Mouse (Mus musculus) heart, adult 2 months (tissue): ENCODE data around the gene Mybpc2. TPM values are rescaled to one million over a fixed set of nuclear protein-coding genes. Genes with fewer than 3 reads are reported as not detected.

Experiments used
- DNase-seq, 2 experiments: peaks; one replicate each; pipeline ENCODE4 v3.0.0; 2021
- H3K27ac ChIP-seq: fragments of 200-600 bp; 2 replicates; pipeline ENCODE4 v1.8.1; 2022
- H3K27me3 ChIP-seq: fragments of 200-500 bp; 2 replicates; pipeline ENCODE4 v1.6.1; 2012; ENCODE audit warnings: mild to moderate bottlenecking, low read length, inconsistent platforms, mixed read lengths; ENCODE audit not compliant: control insufficient read depth, insufficient read depth
- H3K36me3 ChIP-seq: fragments of 200-500 bp; 2 replicates; pipeline ENCODE4 v1.6.1; 2012; ENCODE audit warnings: low read length, inconsistent platforms; ENCODE audit not compliant: control insufficient read depth, insufficient read depth
- H3K4me1 ChIP-seq: fragments of 200-500 bp; 2 replicates; pipeline ENCODE4 v1.6.1; 2011; ENCODE audit warnings: low read length; ENCODE audit not compliant: control insufficient read depth, insufficient read depth
- H3K4me3 ChIP-seq: fragments of 200-600 bp; 2 replicates; pipeline ENCODE4 v1.8.1; 2022
- H3K79me2 ChIP-seq: fragments of 200-500 bp; replicated peaks from 2 replicates; pipeline ENCODE4 v1.6.1; 2012; ENCODE audit warnings: mild to moderate bottlenecking, inconsistent platforms, low read length, moderate library complexity, mixed read lengths; ENCODE audit not compliant: control insufficient read depth, insufficient read depth
- H3K9ac ChIP-seq: fragments of 200-500 bp; 2 replicates; pipeline ENCODE4 v1.6.1; 2012; ENCODE audit warnings: low read depth, mild to moderate bottlenecking, control low read depth, inconsistent platforms, low read length, mixed read lengths
- CTCF ChIP-seq: fragments of 200-600 bp; IDR thresholded peaks from 2 replicates; pipeline ENCODE4 v1.8.1; 2022; ENCODE audit warnings: antibody characterized with exemption, mild to moderate bottlenecking, moderate library complexity
- EP300 ChIP-seq: fragments of 200-500 bp; IDR thresholded peaks from 2 replicates; pipeline ENCODE4 v1.6.1; 2011; ENCODE audit warnings: low read depth, low read length, control low read depth; ENCODE audit not compliant: insufficient read depth
- POLR2A ChIP-seq: fragments of 200-500 bp; IDR thresholded peaks from 2 replicates; pipeline ENCODE4 v1.6.1; 2011; ENCODE audit warnings: mild to moderate bottlenecking, low read depth, low read length, control low read depth; ENCODE audit not compliant: insufficient read depth
- WGBS: fragments of 180-500 bp; shearing (Covaris S2); methylation state at CpG from one replicate; pipeline ENCODE4 v1.1.7; 2018; 5-methylcytosine and 5-hydroxymethylcytosine counted together
- intact Hi-C: fragments of 180-260 bp; cut with DNase I; formaldehyde crosslinking; loops from one replicate; pipeline ENCODE4 v1.15.1; 2025
- polyA plus RNA-seq: library from polyadenylated mRNA; depleted of rRNA; stranded (reverse); fragments of >200 nt; gene quantifications from 2 replicates; pipeline ENCODE4 v1.2.3, GENCODE M21; 2012
- total RNA-seq, 2 experiments: library from RNA; stranded (reverse); gene quantifications; 2 replicates each; pipeline ENCODE4 v1.2.3; 2021

The Mybpc2 gene
- total and polyA plus RNA-seq, 3 experiments, result 7.1 to 16.7 (median 13.1) TPM

DNA sequence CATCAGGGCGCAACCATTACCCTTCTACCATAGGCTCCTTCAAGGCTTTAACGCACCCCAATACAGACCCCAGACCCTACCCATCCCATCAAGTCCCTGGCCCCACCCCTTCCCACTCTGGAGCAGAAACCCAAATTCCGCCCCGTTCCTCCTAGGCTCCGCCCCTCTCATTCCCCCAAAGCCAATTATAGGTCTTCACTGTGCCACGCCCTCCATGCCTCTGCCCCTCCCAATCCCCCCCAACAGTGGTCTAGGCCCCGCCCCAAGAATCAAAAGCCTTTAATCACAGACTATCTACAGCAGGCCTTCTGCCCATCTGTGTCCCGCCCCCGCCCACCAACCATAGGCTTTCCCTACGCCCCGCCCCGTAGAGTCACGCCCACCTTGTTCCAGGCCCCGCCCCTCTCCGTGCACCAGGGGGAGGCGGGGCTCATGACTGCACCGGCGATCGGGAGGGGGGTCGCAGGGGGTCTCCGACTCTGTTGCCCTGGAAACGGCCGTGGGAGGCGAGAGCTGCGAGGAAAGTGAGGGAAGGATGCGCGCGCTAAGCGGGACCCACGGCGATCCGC is 28.8 kb upstream of the Mybpc2 start:
- no peaks in the 10 kb centered on the region for H3K36me3 ChIP-seq
- peak overlapping the region; percentile 94 for H3K27ac ChIP-seq
- intact Hi-C loops, result loop anchor here (5.0 kb wide), 4 partner anchors 181 to 1149 kb away; partner anchors contain the start of genes 1700028J19Rik, 2410002F23Rik and Vrk3
- DNase-seq, result peak; percentile 70 to 77
- peak overlapping the region; percentile 84 for H3K9ac ChIP-seq
- no peaks in the 10 kb centered on the region; the same call in 1 of the 2 replicates for H3K4me1 ChIP-seq
- no peaks in the 10 kb centered on the region for H3K79me2 ChIP-seq
- H3K27me3 ChIP-seq, result no peaks in the 10 kb centered on the region
- WGBS, result 2% methylated on average over 32 of the region's 32 CpGs
- TF ChIP-seq POLR2A, result no peak
- TF ChIP-seq EP300, result no peak
- no peak for TF ChIP-seq CTCF
- peak overlapping the region; percentile 100 for H3K4me3 ChIP-seq

DNA sequence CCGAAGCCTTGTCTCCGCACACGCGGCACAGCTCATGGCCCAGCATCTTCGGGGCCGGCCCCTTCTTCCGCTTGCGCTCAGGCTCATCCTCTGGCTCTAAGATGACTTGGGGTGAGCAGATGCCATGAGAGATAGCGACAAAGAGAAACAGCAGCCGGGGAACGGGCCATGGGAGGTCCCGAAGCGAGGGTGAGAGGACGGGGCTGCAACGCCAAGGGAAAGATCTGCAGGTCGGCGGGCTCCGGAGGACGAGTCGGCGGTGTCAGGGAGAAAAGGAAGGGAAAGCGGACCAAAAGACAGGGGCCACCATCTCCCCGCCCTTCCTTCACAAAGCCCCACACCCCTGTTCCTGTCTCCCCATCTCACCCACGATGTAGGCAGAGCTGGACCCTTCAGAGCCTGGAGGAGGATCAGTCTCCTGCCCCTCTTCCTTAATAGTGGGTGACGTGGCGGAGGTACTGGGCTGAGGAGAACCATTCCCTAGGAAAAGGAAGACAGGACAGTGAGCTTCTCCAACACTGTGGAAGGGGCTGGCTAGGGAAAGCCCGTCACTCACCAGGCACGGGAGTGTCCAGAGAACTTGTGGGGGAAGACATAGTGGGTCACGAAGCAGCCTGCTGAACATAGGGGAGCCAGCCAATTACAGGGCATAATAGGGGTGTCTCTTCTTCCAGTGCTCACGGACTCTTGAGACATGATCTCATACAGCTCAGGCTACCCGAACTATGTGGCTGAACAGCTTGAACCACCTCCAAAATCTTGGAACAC is 27.9 kb upstream of the Mybpc2 start:
- no peak for TF ChIP-seq EP300
- TF ChIP-seq POLR2A, result no peak
- TF ChIP-seq CTCF, result no peak
- intact Hi-C loops, result loop anchor here (5.0 kb wide), 4 partner anchors 180 to 1150 kb away; partner anchors contain the start of genes 1700028J19Rik, 2410002F23Rik and Vrk3
- Histone ChIP-seq H3K4me1 (peaks cover 5% of the 10 kb centered on the region), H3K9ac (no peak overlapping the region), H3K79me2 (no peaks in the 10 kb centered on the region), H3K4me3 (no peak overlapping the region), H3K27ac (no peak overlapping the region), H3K27me3 (no peaks in the 10 kb centered on the region), H3K36me3 (no peaks in the 10 kb centered on the region)
- 84% methylated on average over 31 of the region's 31 CpGs for WGBS
- DNase-seq, result no peak

DNA sequence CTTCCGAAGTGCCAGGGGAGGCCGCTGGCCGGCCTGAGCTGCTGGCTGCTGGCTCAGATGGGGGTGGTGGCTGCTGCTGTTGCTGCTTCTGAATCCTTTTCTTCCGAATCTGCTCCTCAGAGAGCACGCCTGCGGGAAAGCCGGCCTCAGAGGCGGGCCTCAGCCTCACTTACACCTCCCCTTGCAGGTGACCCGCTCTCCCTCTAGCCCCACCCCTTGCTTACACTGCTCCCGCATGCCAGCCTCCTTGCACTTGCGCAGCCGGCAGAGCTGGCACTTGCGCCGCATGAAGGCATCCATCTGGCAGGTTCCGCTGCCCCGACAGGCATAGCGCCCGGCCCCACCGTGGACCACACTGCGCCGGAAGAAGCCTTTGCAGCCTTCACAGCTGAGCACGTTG is 27.3 kb upstream of the Mybpc2 start:
- no peaks in the 10 kb centered on the region for H3K27me3 ChIP-seq
- H3K27ac ChIP-seq, result no peak overlapping the region
- H3K36me3 ChIP-seq, result no peaks in the 10 kb centered on the region
- WGBS, result 83% methylated on average over 22 of the region's 22 CpGs
- peaks cover 5% of the 10 kb centered on the region for H3K4me1 ChIP-seq
- DNase-seq, result no peak
- TF ChIP-seq CTCF (no peak), POLR2A (no peak), EP300 (no peak)
- intact Hi-C loops, result loop anchor here (5.0 kb wide), 4 partner anchors 179 to 1151 kb away; partner anchors contain the start of genes 1700028J19Rik, 2410002F23Rik and Vrk3
- no peak overlapping the region for H3K4me3 ChIP-seq
- H3K79me2 ChIP-seq, result no peaks in the 10 kb centered on the region
- H3K9ac ChIP-seq, result no peak overlapping the region

DNA sequence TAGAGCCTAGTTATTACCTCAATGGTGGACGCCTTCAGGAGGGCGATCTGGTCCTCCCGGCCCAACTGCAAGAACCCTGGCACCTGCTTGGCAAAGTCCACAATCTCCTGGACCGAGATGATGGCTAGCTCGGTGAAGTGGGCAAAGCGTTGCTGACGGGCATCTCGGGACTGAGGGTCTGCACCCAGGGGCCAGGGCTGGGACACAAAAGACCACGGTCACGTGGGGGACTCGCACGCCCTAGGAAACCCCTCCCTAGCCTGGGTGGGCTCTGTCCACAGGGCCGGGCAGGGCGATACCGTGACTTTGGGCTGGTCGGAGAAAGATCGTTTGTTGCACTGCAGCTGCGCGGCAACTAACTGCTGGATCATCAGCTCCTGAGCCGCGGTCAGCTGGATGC is 26.8 kb upstream of the Mybpc2 start:
- Histone ChIP-seq H3K9ac (no peak overlapping the region), H3K27ac (no peak overlapping the region), H3K36me3 (no peaks in the 10 kb centered on the region), H3K4me3 (no peak overlapping the region), H3K4me1 (peaks cover 5% of the 10 kb centered on the region), H3K27me3 (no peaks in the 10 kb centered on the region), H3K79me2 (no peaks in the 10 kb centered on the region)
- 93% methylated on average over 21 of the region's 21 CpGs for WGBS
- no peak for DNase-seq
- intact Hi-C loops, result loop anchor here (5.0 kb wide), 4 partner anchors 179 to 1151 kb away; partner anchors contain the start of genes 1700028J19Rik, 2410002F23Rik and Vrk3
- no peak for TF ChIP-seq POLR2A
- no peak for TF ChIP-seq CTCF
- no peak for TF ChIP-seq EP300

DNA sequence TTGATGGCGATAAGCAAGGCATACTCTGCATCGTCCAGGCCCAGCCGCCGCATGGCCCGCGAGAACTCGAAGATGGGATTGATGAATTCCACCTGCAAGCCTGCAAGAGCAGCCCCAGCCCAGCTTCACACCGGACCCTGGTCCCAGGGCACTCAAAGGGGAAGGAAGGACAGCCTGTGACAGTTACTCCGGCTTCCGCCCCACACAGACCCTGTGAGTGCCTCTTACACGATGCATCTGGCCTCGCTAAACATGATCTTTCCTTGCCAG is 25.9 kb upstream of the Mybpc2 start:
- Histone ChIP-seq H3K4me1 (peaks cover 5% of the 10 kb centered on the region), H3K79me2 (no peaks in the 10 kb centered on the region), H3K36me3 (no peaks in the 10 kb centered on the region), H3K9ac (no peak overlapping the region), H3K27me3 (no peaks in the 10 kb centered on the region), H3K27ac (no peak overlapping the region), H3K4me3 (no peak overlapping the region)
- intact Hi-C loops, result loop anchor here (5.0 kb wide), 4 partner anchors 178 to 1152 kb away; partner anchors contain the start of genes 1700028J19Rik, 2410002F23Rik and Vrk3
- no peak for DNase-seq
- TF ChIP-seq POLR2A, result no peak
- TF ChIP-seq CTCF, result no peak
- TF ChIP-seq EP300, result no peak
- WGBS, result 91% methylated on average over 12 of the region's 12 CpGs
